Mouse (Mus musculus): ENCODE measurements around the gene Psd4. TPM values are rescaled to one million over a fixed set of nuclear protein-coding genes. Genes with fewer than 3 reads are reported as not detected.

The Psd4 gene
- polyA plus RNA-seq, 1 experiment from 2014 or later, result 9.1 TPM

DNA sequence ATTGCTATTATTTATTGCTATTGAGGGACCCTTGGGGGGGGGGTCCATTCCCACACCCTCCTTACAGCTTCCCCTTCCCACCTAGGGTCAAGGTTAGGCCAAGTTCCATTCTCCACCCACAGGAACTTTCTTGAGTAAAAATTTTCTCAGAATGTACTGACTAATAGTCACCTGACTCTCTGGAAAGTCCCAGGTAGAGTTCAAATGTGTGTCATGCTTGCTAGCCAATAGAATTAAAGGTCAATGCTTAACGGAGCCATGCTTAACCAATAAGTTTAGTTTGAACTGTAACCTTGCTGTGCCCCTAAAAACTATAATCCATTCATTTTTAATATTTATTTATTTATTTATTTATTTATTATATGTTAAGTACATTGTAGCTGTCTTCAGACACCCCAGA is 8.0 kb upstream of the Psd4 start:
- no peaks in the 10 kb centered on the region for H3K9me3 ChIP-seq (replicated peaks)
- 66% methylated on average over 1 of the region's 1 CpGs for WGBS (ENCODE audit: insufficient replicate concordance)
- no peak for DNase-seq
- H3K36me3 ChIP-seq, result no peaks in the 10 kb centered on the region
- no peak overlapping the region for H3K4me3 ChIP-seq (replicated peaks)
- H3K4me2 ChIP-seq, result no peak overlapping the region
- no peaks in the 10 kb centered on the region for H3K4me1 ChIP-seq (replicated peaks)
- no peak for ATAC-seq (ENCODE audit: low read depth)
- H3K27me3 ChIP-seq, result no peaks in the 10 kb centered on the region
- H3K27ac ChIP-seq, result no peak overlapping the region
- no peak overlapping the region for H3K9ac ChIP-seq

DNA sequence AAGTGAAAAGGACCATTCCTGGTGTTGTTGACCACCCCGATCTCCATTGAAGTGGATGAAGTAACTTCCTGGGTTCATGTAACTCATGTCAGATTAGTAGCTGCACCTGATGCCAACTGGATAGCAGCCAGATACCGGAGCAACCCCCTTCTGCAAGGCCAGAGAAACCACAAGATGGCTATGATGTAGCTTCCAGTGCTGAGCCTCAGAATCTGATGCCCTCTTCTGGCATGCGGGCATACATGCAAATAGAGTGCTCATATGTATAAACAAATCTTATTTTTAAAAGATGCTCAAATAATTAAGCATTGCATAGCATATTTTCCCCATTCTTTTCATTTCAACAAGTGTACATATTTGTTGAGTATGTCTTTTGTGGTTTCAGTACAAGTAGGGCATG is 3.6 kb upstream of the Psd4 start:
- Histone ChIP-seq H3K27ac (no peak overlapping the region), H3K4me2 (no peak overlapping the region), H3K27me3 (no peaks in the 10 kb centered on the region), H3K9ac (no peak overlapping the region), H3K4me1 (replicated peaks) (peaks cover 9% of the 10 kb centered on the region), H3K36me3 (no peaks in the 10 kb centered on the region), H3K4me3 (replicated peaks) (no peak overlapping the region), H3K9me3 (replicated peaks) (no peaks in the 10 kb centered on the region)
- no peak for ATAC-seq (ENCODE audit: low read depth)
- 52% methylated on average over 3 of the region's 3 CpGs for WGBS (ENCODE audit: insufficient replicate concordance)
- DNase-seq, result no peak

DNA sequence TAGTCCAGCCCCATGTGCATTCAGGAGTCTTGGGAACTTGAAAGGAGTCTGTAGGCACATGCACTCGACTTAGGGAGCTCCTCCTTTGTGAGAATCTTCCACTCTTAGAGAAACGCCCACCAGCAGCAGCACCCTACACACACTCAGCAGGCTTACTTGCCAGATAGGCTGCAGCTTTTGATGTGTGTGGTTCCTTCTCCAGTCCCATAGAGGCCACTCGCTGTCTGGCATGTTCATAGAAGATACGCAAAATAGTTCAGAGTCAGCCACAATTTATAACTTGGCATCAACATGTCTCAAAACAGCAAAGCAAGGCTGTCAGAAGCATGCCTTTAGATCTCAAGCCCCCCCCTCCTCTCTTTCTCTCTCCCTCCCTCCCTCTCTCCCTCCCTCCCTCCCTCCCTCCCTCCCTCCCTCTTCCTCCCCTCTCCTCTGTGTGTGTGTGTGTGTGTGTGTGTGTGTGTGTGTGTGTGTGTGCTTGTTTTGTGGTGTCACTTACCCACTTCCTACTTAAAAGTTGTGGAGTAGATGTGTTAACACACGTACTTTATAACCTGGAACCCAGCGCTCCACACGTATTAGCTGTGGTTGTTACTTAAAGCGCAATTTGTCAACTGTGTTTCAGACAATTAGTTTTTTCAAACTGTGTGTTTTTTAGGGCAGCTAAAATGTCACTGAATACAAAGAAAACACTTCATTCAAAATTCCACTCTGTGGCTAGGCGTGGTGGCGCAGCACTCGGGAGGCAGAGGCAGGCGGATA is 985 bp upstream of the Psd4 start:
- H3K36me3 ChIP-seq, result no peaks in the 10 kb centered on the region
- WGBS (ENCODE audit: insufficient replicate concordance), result 60% methylated on average over 12 of the region's 12 CpGs
- no peak for ATAC-seq (ENCODE audit: low read depth)
- H3K27ac ChIP-seq, result no peak overlapping the region
- no peak for DNase-seq
- peak overlapping the region; percentile 71 for H3K4me2 ChIP-seq
- H3K9ac ChIP-seq, result no peak overlapping the region
- H3K9me3 ChIP-seq (replicated peaks), result no peaks in the 10 kb centered on the region
- H3K27me3 ChIP-seq, result no peaks in the 10 kb centered on the region
- peaks cover 9% of the 10 kb centered on the region for H3K4me1 ChIP-seq (replicated peaks)
- H3K4me3 ChIP-seq (replicated peaks), result no peak overlapping the region

DNA sequence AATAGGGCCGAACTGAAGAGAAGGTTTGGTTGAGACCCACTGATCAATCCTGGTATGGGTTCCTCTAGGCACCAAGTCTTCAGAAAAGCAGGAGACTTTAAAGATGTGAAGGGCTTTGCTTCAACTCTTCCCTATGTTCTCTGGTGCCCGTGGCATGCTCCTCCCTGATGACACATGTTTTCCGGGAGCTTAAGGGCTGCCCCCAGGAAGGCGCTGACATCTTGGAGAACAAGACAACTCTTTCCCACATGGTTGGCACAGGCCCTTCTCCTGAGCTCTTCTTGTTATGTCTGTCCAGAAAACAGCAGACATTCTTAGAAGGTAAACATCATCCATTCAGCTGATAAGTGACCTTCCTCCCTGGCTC is 498 bp downstream of the Psd4 start:
- no peak overlapping the region for H3K27ac ChIP-seq
- peak overlapping the region; percentile 51 for H3K4me3 ChIP-seq (replicated peaks)
- H3K4me2 ChIP-seq, result peak overlapping the region; percentile 71
- no peaks in the 10 kb centered on the region for H3K27me3 ChIP-seq
- no peaks in the 10 kb centered on the region for H3K36me3 ChIP-seq
- DNase-seq (no peak), ATAC-seq (ENCODE audit: low read depth) (no peak)
- peaks cover 9% of the 10 kb centered on the region for H3K4me1 ChIP-seq (replicated peaks)
- no peaks in the 10 kb centered on the region for H3K9me3 ChIP-seq (replicated peaks)
- H3K9ac ChIP-seq, result peak overlapping the region; percentile 61
- WGBS (ENCODE audit: insufficient replicate concordance), result 27% methylated on average over 4 of the region's 4 CpGs

DNA sequence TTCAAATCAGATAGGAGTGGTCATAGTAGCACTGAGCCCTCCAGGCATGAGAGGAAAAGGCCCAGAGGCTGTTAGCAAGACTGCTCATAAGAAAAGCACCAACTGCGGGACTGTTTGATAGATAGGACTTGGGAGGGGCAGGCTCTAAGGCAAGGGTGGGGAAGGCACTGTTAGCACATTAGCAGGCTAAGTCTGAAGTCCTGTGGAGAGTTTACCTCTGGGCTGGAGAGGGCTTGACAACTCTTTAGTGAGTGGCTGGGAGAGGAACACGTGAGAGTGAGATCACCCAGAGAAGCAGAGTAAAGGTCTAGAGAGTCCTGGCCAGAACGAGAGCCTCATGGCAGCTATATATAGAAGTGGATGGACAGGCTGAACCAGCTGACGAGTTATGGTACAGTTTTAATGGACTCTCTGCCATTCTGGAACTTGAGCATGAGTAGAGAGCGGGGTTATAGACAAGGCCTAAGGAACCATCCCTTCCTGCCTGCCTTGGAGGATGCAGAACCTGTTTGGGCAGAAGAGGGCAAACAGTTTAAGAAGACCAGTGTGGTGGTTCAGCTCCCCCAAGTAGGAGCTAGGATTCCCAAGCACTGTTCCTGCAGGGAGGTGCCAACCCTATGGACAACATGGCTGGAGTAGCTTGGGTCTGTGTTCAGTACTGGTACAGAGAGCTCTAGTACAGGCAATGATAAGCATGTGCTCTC is 11.5 kb downstream of the Psd4 start:
- DNase-seq (peak; percentile 34), ATAC-seq (ENCODE audit: low read depth) (peak; percentile 91)
- WGBS (ENCODE audit: insufficient replicate concordance), result 45% methylated on average over 5 of the region's 5 CpGs
- no peaks in the 10 kb centered on the region for H3K36me3 ChIP-seq
- H3K27me3 ChIP-seq, result no peaks in the 10 kb centered on the region
- 0 out of 2 replicates have a peak overlapping the region, but pooled peaks have one; percentile 14 for H3K4me2 ChIP-seq
- no peaks in the 10 kb centered on the region for H3K9me3 ChIP-seq (replicated peaks)
- no peak overlapping the region; the same call in 1 of the 2 replicates for H3K9ac ChIP-seq
- peaks cover 30% of the 10 kb centered on the region for H3K4me1 ChIP-seq (replicated peaks)
- no peak overlapping the region for H3K27ac ChIP-seq
- no peak overlapping the region for H3K4me3 ChIP-seq (replicated peaks)

DNA sequence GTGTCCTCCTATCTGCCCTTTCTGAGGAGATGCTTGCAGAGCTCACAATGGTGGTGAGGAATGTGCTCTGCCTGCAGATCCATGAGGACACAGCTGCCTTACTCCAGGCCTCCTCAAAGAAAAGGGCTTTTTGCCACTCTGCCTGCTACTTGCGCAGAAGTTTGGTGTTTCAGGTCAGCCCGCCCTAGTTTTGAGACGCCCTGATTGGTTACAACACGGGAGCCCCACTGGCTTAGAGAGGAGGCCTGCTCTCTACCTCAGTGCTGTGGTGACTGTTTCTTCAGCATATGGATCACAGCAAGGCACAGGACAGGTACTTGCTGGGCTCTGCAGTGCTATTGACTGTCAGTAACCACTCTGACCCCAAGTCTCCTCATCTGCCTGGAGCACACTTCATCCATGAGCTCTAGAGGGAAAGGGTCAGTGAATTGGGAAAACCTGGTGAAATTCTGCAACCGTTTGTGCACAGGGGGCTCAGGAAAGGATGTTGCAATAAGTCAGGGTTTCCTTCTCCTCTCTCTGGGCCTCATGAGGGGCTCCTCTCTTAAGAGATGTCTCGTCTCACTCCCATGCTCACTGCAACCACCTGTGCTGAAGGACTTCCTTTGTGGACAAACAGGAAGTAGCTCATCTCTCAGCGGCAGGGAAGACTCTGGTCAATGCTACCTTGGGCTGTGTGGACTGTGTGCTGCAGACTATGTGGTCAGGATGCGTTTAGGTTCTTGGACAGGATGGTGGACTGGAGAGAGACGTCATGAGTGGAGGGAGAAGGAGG is 15.3 kb downstream of the Psd4 start:
- no peak overlapping the region for H3K9ac ChIP-seq
- H3K27me3 ChIP-seq, result no peaks in the 10 kb centered on the region
- H3K4me2 ChIP-seq, result no peak overlapping the region
- no peaks in the 10 kb centered on the region for H3K9me3 ChIP-seq (replicated peaks)
- H3K4me1 ChIP-seq (replicated peaks), result peaks cover 68% of the 10 kb centered on the region
- H3K4me3 ChIP-seq (replicated peaks), result no peak overlapping the region
- ATAC-seq (ENCODE audit: low read depth), result no peak
- no peaks in the 10 kb centered on the region for H3K36me3 ChIP-seq
- no peak for DNase-seq
- no peak overlapping the region; the same call in 1 of the 2 replicates for H3K27ac ChIP-seq
- 43% methylated on average over 9 of the region's 9 CpGs for WGBS (ENCODE audit: insufficient replicate concordance)

DNA sequence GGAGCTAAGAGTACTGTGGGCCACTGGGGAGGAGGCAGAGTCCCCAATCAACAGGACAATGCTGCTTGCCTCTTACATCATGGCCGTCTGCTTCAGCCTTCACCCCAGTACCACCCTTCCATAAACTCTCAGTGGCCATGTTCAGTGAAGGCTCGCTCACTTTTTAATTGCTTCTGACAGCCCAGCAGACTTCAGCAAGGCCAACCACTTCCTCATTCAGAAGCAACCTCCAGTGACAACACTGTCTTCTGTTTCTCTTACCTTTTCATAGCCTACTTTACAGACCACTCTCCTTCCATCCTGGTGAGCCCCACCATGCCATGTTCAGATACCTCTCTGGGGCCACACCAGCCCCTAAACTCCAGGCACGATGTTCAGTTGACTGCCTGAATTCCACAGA is 16.3 kb downstream of the Psd4 start:
- H3K9me3 ChIP-seq (replicated peaks), result no peaks in the 10 kb centered on the region
- H3K9ac ChIP-seq, result no peak overlapping the region
- peaks cover 69% of the 10 kb centered on the region for H3K4me1 ChIP-seq (replicated peaks)
- no peaks in the 10 kb centered on the region for H3K36me3 ChIP-seq
- no peak for DNase-seq
- 35% methylated on average over 3 of the region's 3 CpGs for WGBS (ENCODE audit: insufficient replicate concordance)
- H3K27me3 ChIP-seq, result no peaks in the 10 kb centered on the region
- H3K4me2 ChIP-seq, result no peak overlapping the region
- no peak overlapping the region for H3K4me3 ChIP-seq (replicated peaks)
- peak overlapping the region; percentile 22 for H3K27ac ChIP-seq
- ATAC-seq (ENCODE audit: low read depth), result no peak

DNA sequence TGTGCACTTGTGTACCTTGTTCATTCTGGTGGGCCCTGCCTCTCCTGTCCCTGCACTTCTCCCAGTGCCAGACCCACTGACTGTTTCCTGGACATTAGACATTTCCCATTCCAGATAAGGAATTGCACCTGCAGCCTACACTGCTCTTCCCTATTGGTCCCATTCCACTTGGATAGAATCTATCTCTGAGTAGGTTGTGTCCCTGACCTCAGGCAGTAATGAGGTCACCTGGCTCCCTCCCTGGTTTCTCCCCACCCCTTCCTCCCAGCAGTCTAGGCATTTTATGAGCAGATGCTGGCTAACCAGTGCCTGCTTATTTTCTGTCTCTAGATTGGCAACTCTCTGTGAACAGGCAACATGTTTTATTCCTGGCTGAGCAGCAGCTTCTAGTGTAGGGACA is 17.0 kb downstream of the Psd4 start:
- H3K27ac ChIP-seq, result peak overlapping the region; percentile 8; the same call in 1 of the 2 replicates
- DNase-seq, result no peak

DNA sequence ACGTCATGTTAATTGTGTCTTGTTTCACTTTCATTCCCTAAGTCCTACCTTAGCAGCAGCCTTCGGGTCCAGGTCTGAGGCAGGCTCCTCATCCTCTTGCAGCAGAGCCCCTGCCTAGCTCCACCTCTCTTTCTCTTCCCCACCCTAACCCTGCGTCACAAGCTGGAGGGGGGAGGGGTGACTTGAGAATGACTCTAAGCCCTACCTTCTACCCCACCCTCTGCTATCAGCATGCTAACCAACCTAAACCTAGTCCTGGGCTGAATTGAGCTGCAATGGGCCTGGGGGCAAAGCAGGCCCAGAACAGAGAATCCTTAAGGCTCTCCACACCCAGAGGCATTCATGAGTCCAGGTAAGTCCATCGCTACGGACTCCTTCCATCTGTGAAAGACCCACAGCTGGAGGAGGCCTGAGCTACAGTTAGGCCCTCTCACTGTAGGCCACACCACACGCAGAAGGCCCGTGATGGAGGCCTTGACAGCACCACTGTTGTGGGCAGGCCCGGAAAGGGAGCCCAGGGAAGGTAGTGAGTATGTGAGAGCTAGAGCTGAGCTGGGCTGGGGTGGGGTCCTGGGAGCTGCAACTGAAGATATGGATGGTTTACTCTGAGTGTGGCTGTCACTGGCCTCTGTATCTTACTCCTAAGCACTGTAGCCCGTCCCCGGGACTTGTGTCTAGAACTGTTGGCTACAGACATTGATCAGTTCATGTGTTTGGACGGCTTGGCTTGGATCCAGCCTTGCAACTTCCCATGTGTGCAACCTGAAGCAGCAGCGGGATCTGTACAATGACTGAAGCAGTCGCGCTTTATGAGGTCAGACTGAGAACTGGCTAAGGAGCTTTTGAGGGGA is 18.0 kb downstream of the Psd4 start:
- 24% methylated on average over 14 of the region's 14 CpGs for WGBS (ENCODE audit: insufficient replicate concordance)
- peak overlapping the region; percentile 64 for H3K4me3 ChIP-seq (replicated peaks)
- peaks cover 76% of the 10 kb centered on the region for H3K4me1 ChIP-seq (replicated peaks)
- peaks cover under 1% of the 10 kb centered on the region; the same call in 1 of the 2 replicates for H3K36me3 ChIP-seq
- H3K27ac ChIP-seq, result peak overlapping the region; percentile 88
- DNase-seq (peak; percentile 77), ATAC-seq (ENCODE audit: low read depth) (peak; percentile 94)
- H3K4me2 ChIP-seq, result peak overlapping the region; percentile 81
- H3K9me3 ChIP-seq (replicated peaks), result no peaks in the 10 kb centered on the region
- H3K27me3 ChIP-seq, result no peaks in the 10 kb centered on the region
- H3K9ac ChIP-seq, result peak overlapping the region; percentile 74

More for the DNA sequence above, 17.0 kb downstream of the Psd4 start:
- no peaks in the 10 kb centered on the region for H3K9me3 ChIP-seq (replicated peaks)
- peak overlapping the region; percentile 64; the same call in 1 of the 2 replicates for H3K4me3 ChIP-seq (replicated peaks)
- ATAC-seq (ENCODE audit: low read depth), result no peak
- H3K4me1 ChIP-seq (replicated peaks), result peaks cover 67% of the 10 kb centered on the region
- peak overlapping the region; percentile 74; the same call in 1 of the 2 replicates for H3K9ac ChIP-seq
- H3K27me3 ChIP-seq, result no peaks in the 10 kb centered on the region
- no peaks in the 10 kb centered on the region for H3K36me3 ChIP-seq
- peak overlapping the region; percentile 81 for H3K4me2 ChIP-seq

DNA sequence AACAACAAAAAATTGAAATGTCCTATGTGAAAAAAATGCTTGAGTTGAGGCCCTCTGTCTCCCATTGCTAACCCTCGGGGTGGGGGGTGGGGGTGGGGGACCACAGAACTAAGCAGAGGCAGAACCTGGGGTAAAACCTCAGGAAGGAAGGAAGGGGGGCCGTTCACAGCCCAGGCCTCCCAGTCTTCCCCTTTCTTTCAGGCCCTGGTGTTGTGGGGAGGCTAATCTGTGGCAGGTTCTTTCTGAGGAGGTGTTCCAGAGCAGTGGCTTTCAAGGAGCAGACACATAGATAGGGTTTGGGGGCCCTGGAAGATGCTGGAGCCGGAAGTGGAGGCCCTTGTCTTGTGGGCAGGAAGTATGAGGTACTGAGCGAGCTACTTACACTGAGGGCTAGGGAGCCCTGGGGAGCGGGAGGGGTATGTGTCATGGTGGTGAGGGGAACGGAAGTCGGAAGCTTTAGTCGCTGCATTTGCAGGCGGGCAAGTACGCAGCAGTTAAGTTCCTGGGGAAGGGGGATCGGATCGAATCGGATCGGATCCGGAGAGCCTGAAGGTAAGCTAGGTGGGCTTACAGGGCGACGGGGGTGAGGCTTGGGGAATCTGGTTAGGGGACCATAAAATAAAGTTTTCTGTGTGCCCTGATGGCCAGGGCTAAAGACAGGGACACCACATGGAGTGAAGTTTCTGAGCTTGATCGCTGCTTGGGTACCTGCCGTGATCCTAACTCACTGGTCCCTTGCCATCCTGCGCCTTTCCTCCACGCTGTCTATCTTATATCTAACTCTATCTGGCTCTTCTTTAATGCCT is 19.0 kb downstream of the Psd4 start:
- DNase-seq (peak; percentile 40), ATAC-seq (ENCODE audit: low read depth) (peak; percentile 48)
- Histone ChIP-seq H3K4me1 (replicated peaks) (peaks cover 79% of the 10 kb centered on the region), H3K4me3 (replicated peaks) (peak overlapping the region; percentile 64), H3K9me3 (replicated peaks) (no peaks in the 10 kb centered on the region), H3K27me3 (no peaks in the 10 kb centered on the region), H3K9ac (peak overlapping the region; percentile 74), H3K36me3 (peaks cover 2% of the 10 kb centered on the region; the same call in 1 of the 2 replicates), H3K27ac (peak overlapping the region; percentile 88), H3K4me2 (peak overlapping the region; percentile 81)
- WGBS (ENCODE audit: insufficient replicate concordance), result 19% methylated on average over 21 of the region's 21 CpGs

Data from liver, embryonic 13.5 days (tissue).